Mouse (Mus musculus): Measurements from ENCODE around the gene Tnfrsf11a. TPM values are rescaled to one million over a fixed set of nuclear protein-coding genes. Genes with fewer than 3 reads are reported as not detected.
A peak's percentile ranks its signal among the peaks of the same experiment; 100 is the strongest.

Tnfrsf11a gene
- polyA plus RNA-seq (2015; fragmentation: Nextera tagmentation; extraction: Ambion mirVana) = 0.95 and 2.4 TPM in 2 replicates

- Histone ChIP-seq H3K36me3 (no peaks in the 10 kb centered on the region), H3K9me3 (replicated peaks) (no peaks in the 10 kb centered on the region), H3K27me3 (replicated peaks) (peaks cover 16% of the 10 kb centered on the region), H3K4me2 (peak within 1 kb of the TSS; percentile 98), H3K4me1 (peaks cover 19% of the 10 kb centered on the region), H3K27ac (replicated peaks) (no peak within 1 kb of the TSS), H3K4me3 (replicated peaks) (peak within 1 kb of the TSS; percentile 61), H3K9ac (replicated peaks) (peak within 1 kb of the TSS; percentile 63)
- ATAC-seq (ENCODE audit: low FRiP score) = peak; percentile 86
- 4% methylated on average over 46 of the region's 77 CpGs for WGBS
These were observed at the start of gene Tnfrsf11a for GRCm38 (mm10) chr1:105780457-105781364. Gene Tnfrsf11a (plus strand): TSS chr1:105780718.

DNA sequence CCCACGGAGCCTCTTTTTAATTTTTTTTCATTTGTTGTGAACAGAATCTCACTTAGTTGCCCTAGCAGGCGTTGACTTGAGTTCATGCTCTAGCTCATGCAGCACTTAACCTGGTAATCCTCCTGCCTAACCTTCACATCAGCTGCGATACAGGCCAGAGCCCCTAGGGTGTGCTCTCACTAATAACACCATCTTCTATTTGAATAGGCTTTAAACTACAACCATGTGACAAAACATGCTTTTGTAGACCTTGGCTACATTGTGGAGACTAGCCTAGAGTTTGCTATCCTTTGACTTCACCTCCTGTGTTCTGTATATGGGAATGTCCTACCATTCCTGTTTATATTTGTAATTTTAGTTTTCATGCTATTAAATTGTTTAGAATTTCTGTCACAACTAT, 45.2 kb upstream of the Tnfrsf11a start:
- no peak overlapping the region for H3K9ac ChIP-seq (replicated peaks)
- H3K36me3 ChIP-seq = peaks cover 19% of the 10 kb centered on the region; the same call in 1 of the 2 replicates
- H3K4me3 ChIP-seq (replicated peaks) = no peak overlapping the region
- H3K4me1 ChIP-seq = no peaks in the 10 kb centered on the region
- no peak overlapping the region for H3K27ac ChIP-seq (replicated peaks)
- no peaks in the 10 kb centered on the region for H3K9me3 ChIP-seq (replicated peaks)
- H3K4me2 ChIP-seq = no peak overlapping the region
- H3K27me3 ChIP-seq (replicated peaks) = no peaks in the 10 kb centered on the region
- 77% methylated on average over 3 of the region's 3 CpGs for WGBS
- ATAC-seq (ENCODE audit: low FRiP score) = no peak

DNA sequence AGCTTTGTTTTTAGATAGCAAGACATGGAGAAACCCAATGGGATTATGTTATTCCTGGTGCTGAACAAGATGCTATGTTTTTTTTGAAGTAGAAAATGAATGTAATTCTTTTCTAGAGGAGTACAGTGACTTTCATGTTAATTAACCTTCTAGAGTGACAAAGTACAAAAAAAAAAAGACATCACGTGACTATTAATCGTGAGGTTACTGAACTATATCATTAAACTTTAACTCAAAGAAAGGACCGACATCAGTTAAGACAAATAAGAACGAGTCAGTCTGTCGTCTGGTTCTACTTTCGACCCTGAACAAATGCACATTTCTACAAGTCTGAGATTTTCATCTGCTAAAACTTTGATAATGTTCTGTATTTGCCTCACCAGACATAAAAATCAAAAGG, 42.2 kb upstream of the Tnfrsf11a start:
- H3K4me1 ChIP-seq = no peaks in the 10 kb centered on the region
- H3K27me3 ChIP-seq (replicated peaks) = no peaks in the 10 kb centered on the region
- no peak overlapping the region for H3K9ac ChIP-seq (replicated peaks)
- no peak overlapping the region for H3K4me2 ChIP-seq
- no peak for ATAC-seq (ENCODE audit: low FRiP score)
- no peaks in the 10 kb centered on the region for H3K9me3 ChIP-seq (replicated peaks)
- no peak overlapping the region for H3K27ac ChIP-seq (replicated peaks)
- H3K4me3 ChIP-seq (replicated peaks) = no peak overlapping the region
- WGBS = 91% methylated on average over 6 of the region's 6 CpGs
- H3K36me3 ChIP-seq = peaks cover 31% of the 10 kb centered on the region

DNA sequence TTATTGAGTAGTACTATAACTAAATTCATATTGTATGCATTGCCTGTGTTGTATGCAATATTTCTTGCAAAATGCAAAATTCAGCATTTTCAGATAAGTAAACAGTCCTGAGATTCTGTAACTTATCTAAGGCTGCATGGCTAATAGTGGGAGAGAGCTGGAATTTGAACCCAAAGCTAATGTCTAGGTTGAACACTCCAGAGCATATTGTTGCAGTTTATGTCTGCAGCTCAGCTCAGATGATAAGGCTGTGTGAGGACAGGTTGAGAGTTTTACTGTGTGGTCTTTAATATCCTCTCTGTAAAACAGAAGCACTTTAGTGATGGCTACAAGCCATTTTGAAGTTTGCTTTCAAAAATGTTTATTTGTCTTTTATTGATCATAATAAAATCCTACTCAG, 41.0 kb upstream of the Tnfrsf11a start:
- H3K27me3 ChIP-seq (replicated peaks) = no peaks in the 10 kb centered on the region
- H3K36me3 ChIP-seq = peaks cover 38% of the 10 kb centered on the region
- no peak overlapping the region for H3K4me3 ChIP-seq (replicated peaks)
- no peaks in the 10 kb centered on the region for H3K9me3 ChIP-seq (replicated peaks)
- no peak for ATAC-seq (ENCODE audit: low FRiP score)
- no peak overlapping the region for H3K9ac ChIP-seq (replicated peaks)
- no peak overlapping the region for H3K27ac ChIP-seq (replicated peaks)
- no peaks in the 10 kb centered on the region for H3K4me1 ChIP-seq
- H3K4me2 ChIP-seq = no peak overlapping the region

GRCm38 (mm10) chr1:105742481-105742880, 38.0 kb upstream of the Tnfrsf11a start:
- Histone ChIP-seq H3K36me3 (peaks cover 41% of the 10 kb centered on the region), H3K27ac (replicated peaks) (no peak overlapping the region), H3K9ac (replicated peaks) (no peak overlapping the region), H3K4me3 (replicated peaks) (no peak overlapping the region), H3K4me2 (no peak overlapping the region), H3K27me3 (replicated peaks) (no peaks in the 10 kb centered on the region), H3K9me3 (replicated peaks) (no peaks in the 10 kb centered on the region), H3K4me1 (no peaks in the 10 kb centered on the region)
- ATAC-seq (ENCODE audit: low FRiP score) = no peak
- WGBS = 90% methylated on average over 1 of the region's 1 CpGs

DNA sequence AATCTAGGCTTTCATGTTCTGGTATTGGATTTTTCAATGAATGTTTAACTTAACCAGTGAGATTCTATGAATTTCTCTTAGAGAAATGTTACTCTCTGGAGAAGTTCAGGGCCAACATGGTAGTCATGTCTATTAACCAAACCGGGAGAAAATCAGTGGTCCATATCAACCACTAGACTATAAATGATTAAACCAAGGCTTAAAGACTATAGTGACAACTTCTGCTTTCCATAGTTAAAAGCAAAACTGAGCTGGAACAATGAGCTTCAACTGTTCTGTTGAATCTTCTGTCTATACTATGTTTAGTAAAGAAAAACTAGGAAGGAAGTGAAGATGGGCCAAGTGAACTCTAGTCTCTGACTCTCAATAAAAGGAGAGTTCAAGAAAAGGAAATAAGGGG, 34.1 kb upstream of the Tnfrsf11a start:
- WGBS = 93% methylated on average over 1 of the region's 1 CpGs
- no peaks in the 10 kb centered on the region for H3K9me3 ChIP-seq (replicated peaks)
- H3K9ac ChIP-seq (replicated peaks) = no peak overlapping the region
- H3K27ac ChIP-seq (replicated peaks) = no peak overlapping the region
- H3K4me2 ChIP-seq = no peak overlapping the region
- H3K27me3 ChIP-seq (replicated peaks) = no peaks in the 10 kb centered on the region
- H3K4me1 ChIP-seq = no peaks in the 10 kb centered on the region
- no peak overlapping the region for H3K4me3 ChIP-seq (replicated peaks)
- ATAC-seq (ENCODE audit: low FRiP score) = no peak
- peaks cover 44% of the 10 kb centered on the region for H3K36me3 ChIP-seq

DNA sequence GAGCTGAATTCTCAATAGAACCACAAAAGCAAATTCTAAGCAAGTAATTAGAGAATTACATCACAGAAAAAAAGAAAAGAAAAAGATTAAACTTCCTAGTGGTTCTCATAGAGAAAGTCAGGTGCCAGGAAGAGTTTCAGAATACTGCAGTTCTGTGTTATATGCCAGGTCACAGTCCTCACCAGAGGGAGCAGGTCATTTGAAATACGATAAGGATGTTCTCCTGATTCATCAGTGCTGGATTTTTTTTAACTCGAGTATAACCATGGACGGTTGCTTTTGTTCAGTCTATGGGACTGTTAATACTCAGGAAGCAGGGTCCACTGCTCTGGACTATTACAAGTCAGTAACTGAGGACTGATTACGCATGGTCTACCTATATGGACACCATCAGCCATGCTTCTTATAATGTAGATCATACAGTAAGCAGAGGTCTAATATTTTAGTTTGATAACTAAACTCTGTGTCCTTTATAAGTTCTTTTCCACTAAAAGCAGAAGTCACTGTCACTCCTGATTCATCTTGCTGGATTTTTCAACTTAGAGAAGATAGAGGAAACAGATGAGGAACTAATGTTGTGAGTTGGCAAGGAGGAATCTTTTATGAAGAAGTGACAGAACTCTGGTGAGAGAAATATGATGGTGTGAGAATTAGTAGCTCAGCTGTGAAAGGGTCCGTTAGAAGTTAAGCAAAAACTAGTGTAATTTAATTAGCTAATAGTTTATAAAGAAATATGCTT, 33.5 kb upstream of the Tnfrsf11a start:
- Histone ChIP-seq H3K9ac (replicated peaks) (no peak overlapping the region), H3K27ac (replicated peaks) (no peak overlapping the region), H3K4me1 (no peaks in the 10 kb centered on the region), H3K27me3 (replicated peaks) (no peaks in the 10 kb centered on the region), H3K4me2 (no peak overlapping the region), H3K36me3 (peaks cover 39% of the 10 kb centered on the region), H3K9me3 (replicated peaks) (no peaks in the 10 kb centered on the region), H3K4me3 (replicated peaks) (no peak overlapping the region)
- no peak for ATAC-seq (ENCODE audit: low FRiP score)
- 93% methylated on average over 5 of the region's 5 CpGs for WGBS

- Histone ChIP-seq H3K27me3 (replicated peaks) (no peaks in the 10 kb centered on the region), H3K27ac (replicated peaks) (no peak overlapping the region), H3K36me3 (peaks cover 44% of the 10 kb centered on the region), H3K4me3 (replicated peaks) (no peak overlapping the region), H3K9ac (replicated peaks) (no peak overlapping the region), H3K4me1 (no peaks in the 10 kb centered on the region), H3K9me3 (replicated peaks) (no peaks in the 10 kb centered on the region), H3K4me2 (no peak overlapping the region)
- 97% methylated on average over 4 of the region's 4 CpGs for WGBS
- ATAC-seq (ENCODE audit: low FRiP score) = no peak
These were observed 32.3 kb upstream of the Tnfrsf11a start for GRCm38 (mm10) chr1:105748091-105748799.

DNA sequence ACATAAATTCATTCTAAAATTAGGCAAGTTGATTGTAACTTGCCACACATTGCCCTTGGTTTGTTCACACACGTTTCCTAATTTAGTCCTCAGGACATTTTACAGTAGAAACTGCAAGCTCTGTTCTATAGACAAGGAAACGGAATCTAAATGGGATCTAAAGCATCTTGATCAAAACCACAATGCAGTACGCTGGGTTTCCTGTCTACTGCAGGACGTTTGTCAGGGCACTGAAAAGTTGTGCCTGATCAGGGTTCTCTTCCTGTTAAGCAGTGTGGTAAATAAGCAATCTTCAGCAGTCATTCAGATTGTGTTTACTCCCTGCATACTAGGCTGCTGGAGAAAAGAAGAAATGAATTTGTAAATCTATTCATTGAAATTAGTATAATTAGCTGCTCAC, 28.3 kb upstream of the Tnfrsf11a start:
- no peak overlapping the region for H3K4me2 ChIP-seq
- no peaks in the 10 kb centered on the region for H3K9me3 ChIP-seq (replicated peaks)
- WGBS = 80% methylated on average over 4 of the region's 4 CpGs
- no peak overlapping the region for H3K27ac ChIP-seq (replicated peaks)
- H3K27me3 ChIP-seq (replicated peaks) = no peaks in the 10 kb centered on the region
- peaks cover 30% of the 10 kb centered on the region for H3K36me3 ChIP-seq
- no peak overlapping the region for H3K9ac ChIP-seq (replicated peaks)
- H3K4me1 ChIP-seq = no peaks in the 10 kb centered on the region
- H3K4me3 ChIP-seq (replicated peaks) = no peak overlapping the region
- ATAC-seq (ENCODE audit: low FRiP score) = no peak

GRCm38 (mm10) chr1:105752944-105753343, 27.6 kb upstream of the Tnfrsf11a start:
- H3K4me3 ChIP-seq (replicated peaks) = no peak overlapping the region
- no peak overlapping the region for H3K27ac ChIP-seq (replicated peaks)
- no peak for ATAC-seq (ENCODE audit: low FRiP score)
- peaks cover 25% of the 10 kb centered on the region for H3K36me3 ChIP-seq
- H3K9ac ChIP-seq (replicated peaks) = no peak overlapping the region
- no peak overlapping the region for H3K4me2 ChIP-seq
- H3K9me3 ChIP-seq (replicated peaks) = no peaks in the 10 kb centered on the region
- H3K27me3 ChIP-seq (replicated peaks) = no peaks in the 10 kb centered on the region
- WGBS = 69% methylated on average over 1 of the region's 1 CpGs
- no peaks in the 10 kb centered on the region for H3K4me1 ChIP-seq

GRCm38 (mm10) chr1:105758798-105759197, 21.7 kb upstream of the Tnfrsf11a start:
- ATAC-seq (ENCODE audit: low FRiP score) = no peak
- Histone ChIP-seq H3K27ac (replicated peaks) (no peak overlapping the region), H3K4me2 (no peak overlapping the region), H3K4me1 (no peaks in the 10 kb centered on the region), H3K9ac (replicated peaks) (no peak overlapping the region), H3K4me3 (replicated peaks) (no peak overlapping the region), H3K36me3 (0 out of 2 replicates have a peak, but pooled peaks cover 3% of the 10 kb centered on the region), H3K27me3 (replicated peaks) (no peaks in the 10 kb centered on the region), H3K9me3 (replicated peaks) (0 out of 2 replicates have a peak, but pooled peaks cover 3% of the 10 kb centered on the region)
- WGBS = 97% methylated on average over 4 of the region's 4 CpGs
